Mouse (Mus musculus) myocyte (in vitro differentiated cells): ENCODE measurements around the gene Maats1.

Experiments
- MAX ChIP-seq: IDR thresholded peaks from one replicate; pipeline ENCODE4 v1.6.1; 2011; ENCODE audit warnings: low read depth, mild to moderate bottlenecking, control low read depth
- POLR2A ChIP-seq: IDR thresholded peaks from one replicate; pipeline ENCODE4 v1.6.1; 2011; ENCODE audit warnings: low read depth, mild to moderate bottlenecking, control low read depth, moderate library complexity; ENCODE audit not compliant: insufficient read length

DNA sequence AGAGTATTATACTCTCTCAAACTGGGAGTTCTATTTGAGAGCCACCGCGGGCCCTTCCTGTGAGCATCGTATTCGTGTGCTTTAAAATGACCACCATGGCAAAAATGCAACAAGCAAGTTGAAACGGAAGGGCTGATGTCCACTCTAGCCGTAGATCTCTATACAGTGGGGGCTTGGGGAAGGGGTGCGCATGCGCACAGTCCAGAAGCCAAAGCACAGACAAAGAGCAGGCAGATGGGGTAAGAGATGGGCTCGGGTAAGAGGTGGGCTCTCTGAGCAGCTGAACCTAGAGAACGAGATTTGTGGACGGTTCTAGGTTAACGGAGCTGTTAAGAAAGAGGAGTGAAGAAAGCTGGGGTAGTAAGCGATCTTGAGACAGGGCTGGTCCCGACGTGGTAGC is 17.6 kb downstream of the Maats1 start:
- TF ChIP-seq POLR2A (no peak), MAX (no peak)
